Mouse (Mus musculus) liver, adult (tissue): Measurements from ENCODE around the gene Rnf19b.

Experiments
- GATA4 ChIP-seq: IDR thresholded peaks from 2 replicates; pipeline ENCODE4 v1.6.1; 2014; ENCODE audit warnings: mild to moderate bottlenecking, low read length; ENCODE audit not compliant: insufficient replicate concordance

Rnf19b gene

GRCm38 (mm10) chr4:129030746-129031145, 27.3 kb upstream of the Rnf19b start:
- no peak for TF ChIP-seq GATA4

DNA sequence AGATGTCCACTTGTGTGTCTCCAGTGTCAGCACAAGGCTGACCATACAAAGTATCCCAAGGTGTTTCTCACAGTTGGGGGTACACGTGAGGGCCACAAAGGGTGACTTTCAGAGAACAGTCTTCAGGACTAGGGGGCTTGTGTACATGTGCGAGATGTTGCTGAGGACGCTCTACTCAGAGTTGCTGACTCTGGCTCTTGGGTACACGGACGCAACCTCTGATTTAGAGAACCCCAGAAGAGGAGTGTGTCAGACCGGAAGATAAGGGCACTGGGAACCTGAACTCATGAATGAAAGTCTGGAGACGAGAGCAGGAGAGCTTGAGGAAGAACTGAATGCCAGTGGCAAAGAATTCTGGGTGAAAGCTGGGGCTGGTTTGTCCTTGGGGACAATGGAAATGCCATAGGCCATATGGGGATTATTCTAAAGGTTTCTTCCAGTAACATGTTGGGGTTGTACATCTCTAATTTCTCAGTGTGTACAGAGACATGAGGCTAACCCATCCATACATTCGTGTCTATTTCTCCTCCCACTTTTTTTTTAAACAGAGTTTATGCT, 26.6 kb upstream of the Rnf19b start:
- no peak for TF ChIP-seq GATA4

GRCm38 (mm10) chr4:129032133-129032962, 25.7 kb upstream of the Rnf19b start:
- TF ChIP-seq GATA4: no peak

GRCm38 (mm10) chr4:129032963-129033951, 24.8 kb upstream of the Rnf19b start:
- no peak for TF ChIP-seq GATA4

DNA sequence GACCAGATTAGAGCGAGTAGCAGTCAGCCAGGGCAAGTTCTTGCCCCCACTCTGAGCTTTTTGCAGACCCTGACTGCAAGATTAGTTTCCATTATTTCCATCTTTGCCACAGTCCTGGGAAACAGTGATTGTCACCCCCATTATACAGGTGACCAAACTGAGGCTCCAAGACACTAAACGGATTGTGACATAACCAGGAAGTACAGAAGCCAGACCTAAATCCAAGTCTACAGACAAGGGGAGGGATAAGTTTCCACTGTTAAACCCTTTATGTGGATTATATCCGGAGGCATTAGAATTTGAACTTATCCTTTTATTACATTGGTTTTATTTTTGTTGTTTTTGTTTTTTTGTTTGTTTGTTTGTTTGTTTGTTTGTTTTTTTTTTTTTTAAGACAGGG, 23.8 kb upstream of the Rnf19b start:
- no peak for TF ChIP-seq GATA4

DNA sequence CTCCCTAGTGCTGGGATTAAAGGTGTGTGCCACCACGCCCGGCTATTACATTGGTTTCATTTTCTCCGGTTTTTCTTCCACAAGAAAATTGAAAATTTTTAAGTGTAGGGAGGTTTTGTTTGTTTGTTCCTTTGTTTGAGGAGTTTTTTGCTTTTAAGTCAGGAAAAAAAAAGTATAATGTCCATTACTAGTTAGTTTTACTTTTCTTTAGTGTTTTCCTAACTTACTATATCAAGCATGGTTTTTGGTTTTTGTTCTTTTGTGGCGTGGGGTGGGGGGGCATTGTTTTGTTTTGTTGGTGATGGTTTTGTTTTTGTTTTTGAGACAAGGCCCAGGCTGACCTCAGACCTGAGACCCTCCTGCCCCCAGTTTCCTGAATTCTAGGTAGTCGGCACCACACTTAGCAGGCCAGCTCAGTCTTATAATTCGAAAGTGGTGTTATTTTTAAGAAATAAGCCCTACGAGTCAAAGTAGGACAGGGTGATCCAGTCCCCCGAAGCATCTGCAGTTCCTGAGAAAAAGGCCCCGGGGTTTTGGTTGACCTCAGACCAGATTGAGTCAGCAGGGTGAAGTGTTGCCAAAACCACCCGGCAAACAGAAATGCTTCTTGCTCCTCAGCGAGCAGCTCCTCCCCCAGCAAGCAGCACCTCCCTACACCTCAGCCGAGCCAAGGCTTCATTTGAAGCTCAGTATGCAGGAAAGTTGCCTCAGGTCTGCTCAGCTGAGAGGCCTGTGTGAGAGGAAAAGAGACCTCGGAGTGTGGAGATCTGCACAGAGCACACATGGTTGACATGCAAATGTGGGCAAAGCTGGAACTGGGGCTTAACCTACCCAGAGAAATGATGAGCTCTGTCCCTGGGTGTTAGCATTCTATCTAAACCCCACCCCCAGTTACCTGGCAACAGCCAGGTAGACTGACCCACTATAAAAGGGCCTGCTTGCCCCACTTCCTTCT, 23.1 kb upstream of the Rnf19b start:
- no peak for TF ChIP-seq GATA4

- TF ChIP-seq GATA4: no peak
These were observed 22.1 kb upstream of the Rnf19b start for GRCm38 (mm10) chr4:129035851-129036445.

DNA sequence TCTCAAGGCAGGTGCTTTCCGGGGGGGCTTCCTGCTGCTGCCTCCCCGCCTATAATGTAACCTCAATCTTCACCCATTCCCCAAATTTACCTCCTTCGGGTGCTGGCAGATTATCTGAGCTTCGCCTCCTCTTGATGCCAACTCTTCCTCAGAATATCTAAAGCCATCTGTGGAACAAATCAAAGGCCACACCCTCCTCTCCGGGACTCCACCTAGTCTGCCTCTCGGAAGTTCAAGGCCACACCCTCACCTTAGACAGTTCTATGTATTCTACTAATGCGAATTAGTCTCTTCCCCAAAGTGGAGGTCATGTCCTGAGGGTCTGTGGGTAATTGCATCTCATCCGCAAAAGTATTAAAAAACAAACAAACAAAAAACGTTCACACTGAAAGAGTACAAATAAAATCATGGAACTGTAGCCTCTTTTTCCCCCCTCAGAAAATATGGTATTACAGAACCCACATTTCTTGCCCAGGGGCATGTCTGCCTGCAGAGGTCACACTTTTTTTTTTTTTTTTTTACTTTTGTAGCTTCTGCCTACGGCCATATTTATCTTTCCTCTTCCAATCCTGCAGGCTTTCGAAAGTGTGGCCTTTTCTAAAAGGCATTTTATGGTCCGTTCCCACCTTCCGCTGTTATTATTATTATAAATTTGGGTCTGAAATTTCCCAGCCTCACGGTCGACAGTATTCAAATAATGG, 10.2 kb upstream of the Rnf19b start:
- TF ChIP-seq GATA4: no peak

DNA sequence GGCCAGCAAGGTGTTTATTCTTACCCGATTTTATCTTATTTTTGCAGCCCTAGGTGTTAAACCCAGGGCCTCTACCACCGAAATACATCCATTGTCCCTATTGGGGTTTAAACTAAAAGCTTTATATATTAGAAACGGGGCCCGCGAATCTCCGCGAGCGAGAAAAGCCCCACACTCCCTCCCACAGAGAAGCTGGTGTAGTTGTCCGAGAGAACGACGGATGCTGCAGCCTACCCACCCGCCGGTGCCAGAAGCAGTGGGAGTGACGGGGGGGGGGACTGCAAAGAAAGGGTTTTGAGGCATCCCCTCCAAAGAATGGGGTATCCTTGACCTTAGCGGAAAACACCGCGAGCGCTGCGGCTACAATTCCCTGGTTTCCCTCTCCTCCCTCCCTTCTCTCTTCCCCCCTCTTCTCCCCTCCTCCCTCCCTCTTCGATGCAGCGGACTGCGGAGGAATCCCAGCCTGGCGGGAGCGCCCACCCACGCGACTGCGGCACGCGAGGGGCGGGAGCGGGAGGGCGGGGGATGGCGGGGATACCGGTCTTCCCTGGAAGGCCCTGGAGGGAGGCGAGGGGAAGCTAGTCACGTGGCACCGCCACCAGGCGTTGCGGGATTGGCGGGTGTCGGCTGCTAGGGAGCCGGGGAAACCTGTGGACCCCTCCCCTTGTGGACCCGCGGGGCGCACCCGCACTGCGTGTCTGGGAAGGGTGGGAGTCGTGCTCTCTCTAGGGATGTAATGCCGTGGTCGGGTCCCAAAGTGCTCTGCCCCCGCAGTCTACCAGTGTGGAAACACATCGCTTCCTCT, 9.4 kb upstream of the Rnf19b start:
- no peak for TF ChIP-seq GATA4

DNA sequence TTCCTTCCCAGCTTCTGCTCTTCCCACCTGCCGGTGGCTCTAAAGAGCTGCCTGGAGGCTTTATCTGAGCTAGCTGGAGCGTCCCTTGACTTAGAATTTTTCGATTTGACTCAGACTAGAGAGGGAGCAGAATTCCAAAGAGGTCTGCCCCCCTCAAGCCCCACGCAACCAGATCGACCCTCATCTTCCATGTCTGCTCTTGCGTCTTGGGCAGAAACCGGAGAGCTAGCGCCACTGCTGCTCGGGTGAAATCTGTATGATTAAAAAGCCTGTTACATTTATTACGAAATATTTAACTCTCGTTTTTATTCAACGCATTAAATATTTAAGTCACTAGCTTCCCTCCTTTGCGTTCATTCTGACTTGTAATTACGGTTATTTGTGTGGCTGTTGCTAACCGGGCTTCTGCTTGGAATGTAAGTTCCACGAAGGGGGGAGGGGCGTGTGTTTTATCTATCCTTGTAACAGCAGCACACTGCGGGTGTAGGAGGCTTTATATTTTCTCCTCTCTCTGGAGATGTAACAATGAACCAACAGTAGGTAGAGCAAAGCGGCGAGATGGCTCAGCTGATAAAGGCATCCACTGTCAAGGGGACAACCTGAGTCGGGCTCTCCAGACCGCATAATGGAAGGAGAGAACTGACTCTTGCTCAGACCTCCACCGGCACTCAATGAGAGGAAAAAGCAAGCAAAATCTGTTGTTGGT, 8.6 kb upstream of the Rnf19b start:
- TF ChIP-seq GATA4: no peak

DNA sequence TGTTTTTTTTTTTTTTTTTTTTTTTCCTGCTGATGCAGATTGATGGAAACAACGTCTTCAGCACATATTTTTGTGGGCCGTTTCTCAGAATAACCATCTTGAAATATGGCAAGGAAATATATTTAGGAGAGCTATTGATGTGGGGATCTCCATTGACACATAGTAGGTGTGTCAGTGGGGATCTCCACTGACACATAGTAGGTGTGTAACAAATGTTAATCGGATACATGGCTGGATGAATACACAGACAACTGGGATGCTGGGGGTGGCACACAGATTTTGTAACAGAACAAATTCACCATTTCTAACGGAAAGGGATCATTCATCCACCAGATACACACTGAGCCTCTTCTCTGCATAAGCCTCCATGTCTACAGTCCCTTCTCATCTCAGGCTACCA, 7.7 kb upstream of the Rnf19b start:
- no peak for TF ChIP-seq GATA4

- no peak for TF ChIP-seq GATA4
These were observed 7.1 kb upstream of the Rnf19b start for GRCm38 (mm10) chr4:129050901-129051417.
